ENCODE assay signal across 10 mouse cellular contexts in genomic region chr9:69899371-69899770, GRCm38 (mm10).
A peak's percentile ranks its signal among the peaks of the same experiment; 100 is the strongest.
DNase-seq lines count a peak whose midpoint lies in the region; ATAC-seq and TF ChIP-seq lines count a peak whose summit lies in the region.
"Had no signal": no experiment of that assay in that cellular context is flagged by ENCODE, and none has a peak within 500 bp of the region (broad histone marks: within the 10 kb centered on the region; RNA-seq: fewer than 3 reads in every experiment).

No protein-coding gene starts in this region.

- no peak for DNase-seq in heart, adult 2 months
- DNase-seq in heart, adult 18-20 months = no peak
- peak; percentile 47 for DNase-seq in testis, postnatal 10 days (ENCODE audit: low spot score)
- DNase-seq in testis, postnatal 14 days (ENCODE audit: low spot score) = no peak
- DNase-seq in hindbrain, embryonic 10.5 days (ENCODE audit: low spot score) = peak; percentile 50
- peak; percentile 89 for DNase-seq in midbrain, embryonic 14.5 days
- no peak for DNase-seq in MN1 (ENCODE audit: low spot score)
- no peak for DNase-seq in cerebellum, adult 18-20 months

- H3K36me3 ChIP-seq in heart, adult 2 months (ENCODE audit: control insufficient read depth, insufficient read depth, low read length) = no peaks in the 10 kb centered on the region
- H3K36me3 ChIP-seq in hindbrain, embryonic 10.5 days = no peaks in the 10 kb centered on the region
- no peaks in the 10 kb centered on the region for H3K36me3 ChIP-seq in midbrain, embryonic 14.5 days (ENCODE audit: control insufficient read depth, insufficient read depth, low read length)
- H3K36me3 ChIP-seq: G1E had no signal

- 32% methylated on average over 11 of the region's 11 CpGs for WGBS in heart, adult 2 months
- 36% methylated on average over 11 of the region's 11 CpGs for WGBS in hindbrain, embryonic 10.5 days
- 10% methylated on average over 11 of the region's 11 CpGs for WGBS in midbrain, embryonic 14.5 days

- no peaks in the 10 kb centered on the region for H3K4me1 ChIP-seq in heart, adult 2 months (ENCODE audit: control insufficient read depth, insufficient read depth, low read length)
- H3K4me1 ChIP-seq in hindbrain, embryonic 10.5 days (replicated peaks) = peaks cover 10% of the 10 kb centered on the region
- peaks cover 18% of the 10 kb centered on the region for H3K4me1 ChIP-seq in midbrain, embryonic 14.5 days (ENCODE audit: control insufficient read depth, insufficient read depth, low read length)

- TF ChIP-seq POLR2A in heart, adult 2 months (IDR thresholded peaks at IDR 0.05; ENCODE audit: insufficient read depth, low read depth, low read length) = no peak

- intact Hi-C loops in heart, adult 2 months (cut with DNase I) = no loop called here

- ATAC-seq in midbrain, embryonic 14.5 days (ENCODE audit: low FRiP score, low TSS enrichment) = no peak

- H3K9ac ChIP-seq in heart, adult 2 months (ENCODE audit: low read depth, low read length) = no peak overlapping the region
- H3K9ac ChIP-seq in midbrain, embryonic 14.5 days (replicated peaks; ENCODE audit: low read length) = no peak overlapping the region

- no peaks in the 10 kb centered on the region for H3K79me2 ChIP-seq in heart, adult 2 months (replicated peaks; ENCODE audit: control insufficient read depth, insufficient read depth, low read length)

- H3K4me3 ChIP-seq in heart, adult 2 months = no peak overlapping the region
- H3K4me3 ChIP-seq in hindbrain, embryonic 10.5 days = no peak overlapping the region
- H3K4me3 ChIP-seq in midbrain, embryonic 14.5 days (replicated peaks; ENCODE audit: low read depth, low read length) = no peak overlapping the region

- no peaks in the 10 kb centered on the region for H3K9me3 ChIP-seq in hindbrain, embryonic 10.5 days
- H3K9me3 ChIP-seq in midbrain, embryonic 14.5 days (ENCODE audit: control insufficient read depth, low read length) = no peaks in the 10 kb centered on the region
- H3K9me3 ChIP-seq: G1E had no signal

- no peak overlapping the region for H3K27ac ChIP-seq in heart, adult 2 months
- H3K27ac ChIP-seq in hindbrain, embryonic 10.5 days = no peak overlapping the region
- H3K27ac ChIP-seq in midbrain, embryonic 14.5 days (replicated peaks; ENCODE audit: low read depth, low read length) = no peak overlapping the region
- H3K27ac ChIP-seq: macrophage had no signal

- H3K27me3 ChIP-seq in heart, adult 2 months (ENCODE audit: control insufficient read depth, insufficient read depth, low read length) = 0 out of 2 replicates have a peak, but pooled peaks cover 3% of the 10 kb centered on the region
- peaks cover 14% of the 10 kb centered on the region; the same call in 1 of the 2 replicates for H3K27me3 ChIP-seq in hindbrain, embryonic 10.5 days (ENCODE audit: insufficient read depth, poor library complexity, severe bottlenecking)
- H3K27me3 ChIP-seq in midbrain, embryonic 14.5 days (ENCODE audit: control insufficient read depth, insufficient read depth, low read length) = no peaks in the 10 kb centered on the region

- TF ChIP-seq EP300 in heart, adult 2 months (IDR thresholded peaks at IDR 0.05; ENCODE audit: insufficient read depth, low read depth, low read length) = no peak

- TF ChIP-seq CTCF in heart, adult 2 months (IDR thresholded peaks at IDR 0.05) = peak; percentile 22; the same call in 1 of the 2 replicates

- H3K4me2 ChIP-seq in midbrain, embryonic 14.5 days (ENCODE audit: low read length) = peak overlapping the region; percentile 41

Comparison
In these comparisons a context has a peak if more than half of its experiments do, and no peak if none do; other contexts are left out.
1. DNase-seq: peak in testis, postnatal 10 days (single experiment), hindbrain, embryonic 10.5 days (single experiment) and midbrain, embryonic 14.5 days (single experiment); none in heart, adult 2 months (0 of 2), heart, adult 18-20 months (0 of 2), testis, postnatal 14 days (single experiment), MN1 (single experiment) and cerebellum, adult 18-20 months (0 of 2).